Mouse (Mus musculus) adrenal gland, postnatal 10 days (tissue): ENCODE data around the gene Pkp1. TPM values are rescaled to one million over a fixed set of nuclear protein-coding genes. Genes with fewer than 3 reads are reported as not detected.
A peak's percentile ranks its signal among the peaks of the same experiment; 100 is the strongest.

Experiments used
- DNase-seq: peaks from one replicate; pipeline ENCODE4 v3.0.0; 2021; ENCODE audit warnings: mixed read lengths
- long read RNA-seq, 2 experiments: library from polyadenylated mRNA; stranded (forward); transcript quantifications; one replicate each; pipeline ENCODE4 v2.0.0; 2021
- total RNA-seq, 2 experiments: library from RNA; stranded (reverse); gene quantifications; 2 replicates each; pipeline ENCODE4 v1.2.3; 2021

Pkp1 gene
- total RNA-seq = not detected
- long read RNA-seq, experiment 1, partial matches to known transcripts = 0 of 1 reads
- long read RNA-seq, experiment 1, other reads (novel, unspliced or antisense) = 1 of 1 reads
- long read RNA-seq, experiment 2 = 0 reads

DNA sequence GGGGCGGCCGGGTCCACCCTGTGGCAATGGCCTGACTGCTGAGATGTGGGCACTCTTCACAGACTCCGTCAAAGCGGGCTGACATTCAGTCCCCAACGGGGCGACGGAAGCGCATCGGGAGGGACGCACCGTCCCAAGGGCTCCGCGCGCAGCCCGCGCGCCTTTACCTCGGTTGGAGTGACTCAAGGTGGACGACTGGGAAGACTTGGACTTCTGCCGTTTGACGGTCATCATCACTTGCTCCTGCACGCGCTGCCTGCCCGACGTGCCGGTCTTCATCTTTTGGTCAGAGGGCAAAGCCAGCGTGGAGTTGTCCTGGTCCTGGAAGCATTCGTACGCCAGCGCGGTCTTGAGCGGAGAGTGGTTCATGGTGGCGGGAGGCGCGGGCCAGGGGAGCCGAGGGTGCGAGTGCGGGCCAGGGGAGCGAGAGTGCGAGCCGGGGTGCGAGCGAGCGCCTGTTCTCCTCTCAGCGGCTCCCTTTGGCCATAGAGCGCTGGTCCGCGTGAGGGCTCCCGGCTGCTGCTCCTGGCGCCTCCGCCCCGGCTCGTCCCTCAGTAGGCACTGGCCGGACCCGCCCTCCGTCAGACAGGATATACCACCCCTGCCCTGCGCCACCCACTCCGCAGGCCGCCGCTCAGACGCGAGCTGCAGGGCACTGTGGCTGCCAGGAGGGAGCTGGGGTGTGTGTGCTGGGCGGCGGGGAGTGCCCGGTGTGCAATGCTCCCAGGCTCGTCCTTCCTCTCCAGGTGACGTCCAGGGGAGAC lies at the start of gene Pkp1:
Gene Pkp1 (minus strand): TSS at position 564 of the 764 bp plus-strand sequence.
- no peak for DNase-seq

DNA sequence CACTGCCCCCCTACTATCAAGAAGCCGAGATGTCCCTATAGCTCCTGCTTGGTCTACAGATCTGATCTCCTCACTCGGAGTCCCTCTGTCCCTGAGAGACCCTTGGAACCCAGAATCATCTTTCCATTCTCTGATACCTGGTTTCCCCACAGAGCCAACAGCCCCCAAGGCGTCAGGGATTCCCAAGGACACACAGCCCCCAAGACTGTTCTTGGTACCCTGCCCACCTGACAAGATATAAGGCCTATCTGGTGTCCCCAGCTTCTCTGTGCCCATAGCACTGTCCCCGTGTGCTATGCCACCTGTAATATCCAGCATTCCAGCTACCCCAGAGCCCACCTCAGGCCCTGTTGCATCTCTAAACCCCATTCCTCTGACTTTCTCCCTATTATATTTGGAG lies 48.7 kb upstream of the Pkp1 start:
- DNase-seq = no peak

DNA sequence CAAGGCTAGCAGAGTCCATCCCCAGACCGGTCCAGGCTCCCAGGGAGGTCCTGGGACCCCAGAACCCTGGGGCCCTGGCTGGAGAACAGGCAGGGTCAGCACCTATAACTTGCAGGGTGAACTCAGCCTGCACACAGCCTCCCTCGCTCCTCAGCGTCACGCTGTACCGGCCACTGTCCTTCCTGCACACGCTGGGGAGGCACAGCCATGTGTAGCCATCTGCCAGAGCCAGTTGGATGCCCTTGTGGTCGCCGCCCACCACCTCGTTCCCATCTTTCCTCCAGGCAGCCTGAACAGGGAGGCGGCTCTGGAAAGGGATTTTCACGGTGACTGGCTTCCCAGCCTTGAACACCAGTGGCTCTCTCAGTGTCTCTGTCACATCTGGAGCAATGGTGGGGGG lies 45.6 kb upstream of the Pkp1 start:
- no peak for DNase-seq

DNA sequence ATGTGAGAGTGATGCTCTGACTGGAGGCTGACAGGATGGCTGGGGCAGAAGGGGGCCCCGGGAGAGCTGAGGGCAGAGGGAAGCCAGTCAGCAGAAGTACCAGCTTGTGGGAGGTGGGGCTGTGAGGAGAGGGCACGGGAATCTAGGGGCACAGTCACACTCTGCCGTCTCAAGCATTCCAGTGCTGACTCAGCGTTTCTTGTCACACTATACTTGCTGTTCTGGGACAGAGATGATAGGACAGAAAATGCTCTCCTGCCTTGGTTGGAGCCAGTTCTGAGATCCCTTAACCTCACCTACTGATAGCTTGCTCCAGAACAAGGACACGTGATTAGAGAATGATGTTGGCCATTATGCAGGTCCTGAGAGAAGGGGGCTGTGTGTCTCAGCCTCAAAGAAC lies 44.2 kb upstream of the Pkp1 start:
- no peak for DNase-seq

DNA sequence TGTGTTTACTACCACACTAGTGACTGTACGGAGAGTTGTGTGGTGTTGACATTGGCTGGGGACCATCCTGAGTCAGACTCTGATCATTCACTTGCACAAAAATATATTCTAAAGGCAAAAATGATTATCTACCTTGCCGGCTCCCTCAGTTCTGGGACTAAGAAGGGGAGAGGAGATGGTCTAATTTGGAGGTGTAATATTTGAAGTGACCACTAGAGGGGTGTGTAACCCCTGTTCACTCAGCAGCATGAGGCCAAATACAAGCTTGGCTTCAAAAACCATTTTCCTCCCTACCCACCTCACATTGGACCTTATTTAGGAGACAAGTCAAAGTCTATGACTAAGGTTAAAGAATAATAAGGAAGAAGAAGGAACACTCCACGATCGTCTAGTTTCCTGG lies 39.5 kb upstream of the Pkp1 start:
- DNase-seq = no peak

DNA sequence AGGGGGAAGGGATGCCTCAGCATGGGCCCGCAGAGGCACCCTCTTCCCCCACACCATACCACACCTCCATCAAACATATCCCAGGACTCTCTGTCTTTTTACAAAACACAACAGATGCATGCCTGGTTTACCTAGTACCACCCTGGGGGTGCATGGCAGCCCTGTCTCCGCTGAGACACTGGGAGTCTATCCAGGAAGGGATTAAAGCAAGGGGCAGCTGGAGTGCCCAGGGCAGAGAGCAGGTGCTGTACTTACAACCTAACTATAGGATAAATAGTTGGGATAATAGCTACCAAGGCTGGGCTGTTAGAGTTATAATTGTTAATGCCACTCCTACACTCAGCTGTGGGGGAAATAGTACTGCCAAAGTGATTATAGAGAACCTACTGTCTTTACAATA lies 29.9 kb upstream of the Pkp1 start:
- DNase-seq = no peak

DNA sequence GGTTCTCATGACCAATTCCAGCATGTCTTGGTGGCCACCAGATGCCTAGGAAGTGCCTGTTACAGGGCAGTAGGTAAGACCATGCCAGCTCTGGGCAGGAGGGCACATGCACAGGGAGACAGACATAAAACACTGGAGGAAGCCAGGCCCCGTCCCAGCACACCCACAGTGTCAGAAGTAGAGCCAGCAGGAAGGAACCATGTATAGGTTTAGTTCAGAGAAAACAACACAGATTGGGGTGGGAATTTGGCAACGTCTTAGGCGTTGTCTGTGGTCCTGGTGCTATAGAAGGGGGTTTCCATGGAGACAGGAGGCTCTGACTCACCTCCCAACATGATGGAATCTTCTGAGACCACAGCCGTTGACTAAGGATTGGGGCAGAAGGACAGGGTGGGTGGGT lies 27.2 kb upstream of the Pkp1 start:
- no peak for DNase-seq

DNA sequence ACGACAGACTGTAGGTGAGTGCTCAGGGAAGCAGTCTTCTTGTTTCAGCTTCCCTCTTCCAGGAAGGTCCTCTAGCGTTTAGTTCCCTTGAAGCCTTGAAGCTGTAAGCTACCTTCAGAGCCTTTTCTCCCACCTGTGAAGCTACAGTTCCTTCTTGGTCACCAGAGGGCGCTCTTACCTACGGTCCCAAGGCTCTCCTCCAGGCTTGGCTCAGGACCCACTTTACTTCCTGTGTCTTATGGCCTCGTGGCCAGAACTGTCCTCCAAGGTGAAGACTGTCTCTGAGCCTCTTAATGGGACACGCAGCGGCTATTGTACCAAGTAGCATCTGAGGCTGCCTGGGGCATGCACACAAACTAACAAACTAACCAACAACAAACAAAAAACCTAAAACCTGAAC lies 26.7 kb upstream of the Pkp1 start:
- peak; percentile 58 for DNase-seq

DNA sequence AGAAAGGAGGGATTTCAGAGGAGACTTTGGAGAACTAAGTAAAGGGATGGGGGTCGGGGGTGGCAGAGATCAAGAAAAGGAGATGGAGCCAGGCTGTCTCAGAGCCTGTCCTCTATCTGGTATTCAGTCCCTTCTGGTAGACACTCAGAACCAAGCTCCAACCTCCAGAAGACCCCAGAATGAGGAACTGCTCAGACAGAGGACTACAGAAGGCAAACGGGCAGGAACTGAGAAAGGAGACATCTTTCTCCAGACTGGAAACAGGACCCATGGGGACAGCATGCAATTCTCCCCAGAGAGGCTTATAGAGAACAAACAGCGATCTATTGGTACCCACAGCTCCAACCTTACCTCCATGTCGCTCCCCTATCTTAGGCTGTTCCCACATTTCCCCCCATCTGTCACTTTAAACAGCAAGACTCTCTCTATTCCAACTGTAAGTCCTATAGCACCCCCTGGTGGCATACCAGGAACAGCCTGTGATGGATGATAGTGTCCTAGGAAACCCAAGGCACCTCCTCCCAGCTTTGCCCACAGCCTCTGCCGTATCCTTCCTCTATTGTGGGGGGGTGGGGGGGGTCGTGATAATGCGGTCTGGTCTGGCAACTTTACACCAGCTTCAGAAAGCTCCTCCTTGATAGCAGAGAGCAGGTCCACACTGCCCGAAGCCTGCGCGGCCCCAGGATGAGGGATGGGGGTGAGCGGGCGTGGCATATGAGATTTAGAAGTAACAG lies 25.7 kb upstream of the Pkp1 start:
- DNase-seq = peak; percentile 89

DNA sequence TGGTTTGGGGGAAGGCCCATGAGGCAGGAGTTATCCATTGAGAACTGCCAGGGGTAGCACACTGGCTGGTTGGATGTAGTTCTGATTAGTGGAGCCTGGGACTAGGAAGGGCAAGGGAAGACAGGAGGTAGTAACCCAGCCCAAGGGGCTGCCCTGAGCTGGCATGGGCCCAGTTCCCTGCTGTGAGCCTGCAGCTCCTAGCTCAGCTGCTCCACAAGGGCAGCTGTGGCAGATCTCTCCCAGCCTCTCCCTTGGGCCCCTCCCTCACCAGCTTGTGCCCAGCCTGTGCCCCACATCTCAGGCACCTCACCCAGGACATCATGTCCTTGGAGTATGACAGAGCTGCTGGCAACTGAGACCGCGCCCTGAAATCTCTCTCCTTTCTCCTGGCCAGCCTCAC lies 24.7 kb upstream of the Pkp1 start:
- DNase-seq = no peak

DNA sequence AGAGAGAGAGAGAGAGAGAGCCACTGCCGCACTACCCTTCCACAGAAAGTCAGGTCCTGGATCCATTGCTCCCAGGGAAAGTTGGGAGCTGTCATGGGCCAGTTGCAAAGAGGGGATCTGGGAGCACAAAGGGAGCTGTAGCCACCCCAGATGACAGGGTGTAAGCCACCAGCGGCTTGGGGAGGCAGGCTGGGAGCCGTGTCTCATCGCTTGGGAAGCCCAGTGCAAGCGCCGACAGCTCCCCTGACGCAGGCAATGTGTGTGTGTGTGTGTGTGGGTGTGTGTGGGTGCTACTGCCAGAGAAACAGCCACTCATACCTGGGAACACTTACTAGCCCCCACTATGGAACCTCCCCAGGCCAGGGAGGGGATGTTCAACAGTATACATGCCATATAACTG lies 23.1 kb upstream of the Pkp1 start:
- no peak for DNase-seq

DNA sequence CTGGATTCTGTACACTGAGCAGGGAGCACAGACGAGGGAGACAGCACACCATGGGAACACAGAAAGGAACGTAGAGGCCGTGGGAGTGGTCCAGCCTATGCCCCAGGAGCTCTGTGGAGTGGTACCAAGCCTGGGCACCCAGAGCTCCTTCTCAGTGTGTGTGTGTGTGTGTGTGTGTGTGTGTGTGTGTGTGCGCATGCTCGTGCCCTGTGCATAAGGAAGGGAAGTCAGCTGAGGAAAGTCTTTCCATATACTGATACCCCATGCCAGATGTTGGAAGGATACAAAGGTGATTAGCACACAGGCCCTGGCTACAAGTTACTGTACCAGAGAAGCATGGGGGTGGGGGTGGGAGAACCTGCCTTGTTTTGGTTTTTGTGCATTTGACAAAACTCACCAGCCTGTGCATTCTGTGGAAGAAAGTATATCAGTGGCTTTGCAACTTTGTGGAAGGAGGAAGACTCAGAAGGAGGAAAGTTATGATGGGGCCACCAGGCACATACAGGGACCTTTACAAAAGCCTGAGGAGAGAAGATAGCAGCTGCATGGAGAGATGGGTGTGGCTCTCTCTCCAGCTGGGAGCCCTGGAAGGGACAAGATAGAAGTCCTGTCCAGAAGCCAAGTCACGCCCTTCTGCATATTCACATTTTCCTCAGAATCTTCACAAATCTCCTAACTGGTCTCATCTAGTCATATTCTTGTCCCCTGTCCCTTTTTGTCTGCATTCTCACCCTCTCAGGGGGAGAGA lies 22.4 kb upstream of the Pkp1 start:
- no peak for DNase-seq

DNA sequence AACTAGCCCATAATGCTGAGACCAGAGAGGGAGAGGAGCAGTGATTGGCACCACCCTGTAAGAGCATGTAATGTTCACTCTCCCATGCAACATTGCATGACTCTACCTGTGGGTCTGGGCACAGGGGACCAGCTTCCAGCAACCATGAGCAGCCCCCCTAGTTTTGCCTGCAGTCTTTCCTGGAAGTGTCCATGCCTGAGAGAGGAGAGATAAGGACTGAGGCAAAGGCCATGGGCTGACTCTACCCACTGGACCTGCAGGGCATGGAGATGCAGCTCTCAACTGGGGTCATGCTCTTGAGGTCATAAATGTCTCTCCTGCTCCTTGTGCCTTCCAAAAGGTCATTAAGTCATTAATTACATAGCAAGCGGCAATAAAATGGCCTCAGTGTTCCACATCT lies 17.1 kb upstream of the Pkp1 start:
- DNase-seq = no peak

DNA sequence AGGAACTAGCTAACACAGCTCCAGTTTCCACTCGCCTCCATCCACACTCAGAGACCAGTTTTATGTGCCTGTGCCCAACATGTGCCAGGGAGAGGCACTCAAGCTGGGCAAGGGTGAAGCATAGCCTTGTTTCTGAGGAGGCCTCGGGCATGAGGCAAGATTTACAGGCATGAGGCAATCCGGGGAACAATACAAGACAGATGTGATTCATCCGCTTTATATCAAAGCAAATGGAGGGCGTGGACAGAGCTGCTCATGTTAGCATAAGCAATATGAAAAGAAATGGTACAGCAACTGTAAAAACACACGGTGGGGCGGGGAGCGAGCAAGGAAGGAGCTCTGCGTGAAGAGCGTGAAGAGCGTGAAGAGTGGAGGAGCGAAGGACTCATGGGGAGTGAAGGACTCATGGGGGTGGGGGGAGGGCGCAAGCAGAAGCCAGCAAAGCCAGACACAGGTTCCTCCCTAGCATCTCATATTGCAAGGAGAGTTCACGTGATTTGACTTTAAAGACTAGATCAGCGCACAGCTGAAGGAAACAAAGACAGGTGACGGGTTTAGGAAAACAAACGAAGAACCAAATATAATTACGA lies 14.8 kb upstream of the Pkp1 start:
- DNase-seq = peak; percentile 21

DNA sequence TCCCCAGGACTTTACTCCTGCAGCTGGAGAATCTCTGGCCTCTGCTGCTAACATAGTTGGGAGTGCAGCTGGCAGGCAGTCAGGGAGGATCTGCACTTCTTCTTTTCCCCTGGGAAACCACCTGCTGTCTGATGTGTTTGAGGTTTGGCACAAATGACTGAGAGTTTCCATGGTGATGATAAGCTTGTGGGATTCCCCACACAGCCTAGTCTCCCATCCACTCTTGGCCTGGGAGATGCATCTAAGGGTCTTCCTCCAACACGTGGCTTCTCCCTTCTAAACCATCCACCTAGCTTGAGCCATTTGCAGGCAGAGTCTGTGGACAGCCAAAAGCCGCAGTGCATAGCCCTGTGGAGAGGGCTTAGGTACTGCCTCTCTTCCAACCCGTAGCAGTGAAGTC lies 10.9 kb upstream of the Pkp1 start:
- no peak for DNase-seq

DNA sequence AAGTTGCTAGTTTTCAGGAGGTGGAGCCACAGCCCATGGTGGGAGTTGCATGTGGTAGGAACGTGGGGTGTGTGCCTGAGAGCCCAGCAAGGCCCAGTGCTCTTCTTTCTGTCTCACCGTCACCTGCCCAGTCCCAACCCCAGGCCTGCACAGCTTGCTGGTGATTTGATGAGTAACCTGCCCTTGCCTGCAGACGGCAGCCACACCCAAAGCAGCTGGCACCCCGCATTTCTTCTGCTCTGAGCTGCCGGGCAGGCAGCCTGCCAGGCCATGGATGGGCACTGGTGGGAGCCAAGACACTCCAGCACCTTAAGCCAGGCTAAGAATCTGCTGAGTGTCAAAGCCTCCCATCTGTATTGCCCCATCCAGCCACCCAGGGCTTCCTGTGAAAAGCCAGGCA lies 6.8 kb upstream of the Pkp1 start:
- DNase-seq = no peak

DNA sequence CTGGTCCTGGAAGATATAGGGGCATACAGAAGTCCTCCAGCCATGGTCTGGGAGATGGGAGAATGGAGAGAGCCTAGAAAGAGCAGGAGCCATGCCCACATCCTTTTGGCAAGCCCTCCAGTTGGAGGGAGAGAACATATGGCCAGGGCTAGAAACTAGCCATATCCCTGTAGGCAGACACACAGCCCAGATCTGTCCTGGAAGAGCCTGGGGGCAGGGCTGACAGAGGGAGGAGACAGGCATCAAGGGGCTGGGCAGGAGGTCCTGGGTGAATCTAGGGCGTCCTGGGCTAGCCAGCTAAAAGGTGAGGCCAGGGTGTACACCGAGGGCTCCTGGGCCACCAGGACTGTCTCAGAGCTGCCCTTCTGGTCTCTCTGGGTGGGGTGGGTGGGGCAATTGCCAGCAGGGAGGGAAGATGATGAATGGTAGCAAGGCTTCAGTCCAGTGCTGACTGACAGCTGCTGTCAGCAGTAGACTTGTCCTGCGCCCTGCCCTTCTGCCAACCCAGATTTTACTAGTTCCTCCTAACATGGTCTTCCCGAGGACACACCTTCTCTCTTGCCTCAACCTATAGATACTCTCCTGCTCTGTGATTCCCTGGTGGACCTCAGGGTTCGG lies 5.5 kb upstream of the Pkp1 start:
- no peak for DNase-seq

DNA sequence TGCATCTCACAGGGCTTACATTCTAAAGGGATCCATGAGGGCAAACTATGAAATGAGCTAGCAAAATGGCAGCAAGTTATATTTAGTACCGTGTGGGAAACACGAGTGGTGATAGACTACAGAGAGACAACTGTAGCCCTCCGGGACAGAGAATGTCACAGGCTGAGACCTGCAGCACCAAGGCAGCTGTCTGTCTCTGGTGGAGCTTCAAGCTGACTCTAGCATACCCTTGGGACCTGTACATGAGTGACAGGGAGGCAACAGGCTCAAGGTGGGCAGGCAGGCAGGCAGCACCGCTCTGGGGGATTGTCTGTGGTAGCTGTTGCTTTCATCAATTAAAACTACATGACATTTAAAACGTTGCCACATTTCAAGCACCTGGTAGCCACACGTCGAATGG lies 4.2 kb upstream of the Pkp1 start:
- no peak for DNase-seq

DNA sequence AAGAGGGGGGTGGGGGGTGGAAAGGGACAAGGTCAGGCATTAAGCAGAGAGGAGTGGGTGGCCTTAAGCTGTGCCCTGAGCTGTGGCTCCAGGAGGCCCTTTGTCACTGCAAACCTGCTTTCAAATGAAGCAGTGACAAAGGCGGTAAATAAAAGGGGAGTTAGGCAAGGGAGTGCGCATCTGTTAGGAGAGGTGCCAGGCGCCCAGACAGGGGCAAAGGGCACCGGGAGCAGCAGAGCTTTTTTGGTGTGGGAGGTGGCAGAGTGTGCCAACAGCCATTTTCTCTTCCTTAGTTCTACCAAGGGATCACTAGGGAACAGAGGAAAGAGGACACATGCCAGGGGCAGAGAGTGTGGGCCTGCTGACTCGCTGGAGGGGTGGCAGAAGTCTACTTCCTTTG lies 1.8 kb downstream of the Pkp1 start:
- peak; percentile 22 for DNase-seq

DNA sequence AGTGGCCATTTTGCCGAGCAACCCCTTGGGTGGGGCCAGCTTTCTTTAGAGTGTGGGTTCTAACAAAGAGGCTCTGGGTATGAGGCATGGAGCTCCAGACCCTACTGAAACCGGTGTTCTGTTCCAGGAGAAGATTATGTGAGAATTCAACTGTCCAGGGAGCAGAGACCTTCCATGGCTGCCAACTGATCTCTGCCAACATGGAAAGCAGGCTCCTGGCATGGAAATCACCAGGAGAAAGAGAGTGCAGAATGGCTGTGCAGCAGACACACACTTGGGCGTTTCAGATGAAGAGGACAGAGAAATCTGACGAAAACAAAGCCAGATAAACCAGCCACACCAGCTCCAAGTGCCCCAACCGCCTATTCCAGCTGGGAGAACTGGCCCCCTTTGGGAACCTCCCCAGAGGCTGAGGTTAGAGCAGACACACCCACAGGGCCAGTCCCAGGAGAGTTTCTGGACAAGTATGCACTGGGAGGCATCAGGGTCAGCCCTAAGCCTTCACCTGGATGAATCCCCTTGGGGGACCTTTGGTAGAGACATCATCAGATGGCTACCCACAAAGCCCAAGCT lies 2.4 kb downstream of the Pkp1 start:
- DNase-seq = peak; percentile 10

DNA sequence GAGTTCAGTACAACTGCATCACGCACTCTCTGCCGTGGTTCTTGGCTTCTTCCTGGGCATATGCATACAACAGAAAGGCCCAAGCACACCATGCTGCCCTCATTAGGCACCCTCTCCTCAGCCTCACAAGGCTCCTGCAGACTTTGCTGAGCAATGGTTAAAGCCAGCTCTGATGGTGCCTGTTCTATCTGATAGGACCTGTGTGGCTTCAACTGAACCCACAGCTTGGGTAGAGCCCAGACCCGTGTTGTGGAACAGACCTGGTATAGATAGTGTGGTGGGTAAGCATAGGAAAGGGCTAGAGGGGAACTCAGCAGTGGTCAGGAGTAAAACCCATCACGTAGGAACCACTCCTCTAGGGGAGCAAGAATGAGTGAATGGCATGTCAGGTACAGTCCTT lies 5.3 kb downstream of the Pkp1 start:
- DNase-seq = no peak

DNA sequence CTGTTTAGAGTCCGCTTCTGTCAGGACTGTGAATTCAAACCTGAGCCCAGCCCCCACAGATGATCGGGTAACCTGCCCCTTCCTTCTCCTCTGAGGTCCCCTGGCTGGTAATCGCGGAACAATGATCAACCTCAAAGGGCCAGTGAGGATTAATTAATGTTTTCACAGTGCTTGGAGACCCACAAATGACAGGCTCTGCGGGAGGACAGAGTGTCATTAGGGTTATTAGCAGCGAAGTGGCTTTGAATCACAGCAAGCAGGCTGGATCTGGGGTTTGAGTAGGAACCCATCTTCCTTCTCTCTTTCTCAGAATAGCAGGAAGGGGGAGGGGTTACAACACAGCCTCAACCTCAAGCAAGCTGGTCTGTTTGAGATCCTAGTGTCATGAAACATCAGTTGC lies 9.6 kb downstream of the Pkp1 start:
- DNase-seq = no peak
